Mouse (Mus musculus): ENCODE results near the gene Gm44965.

The Gm44965 gene

DNA sequence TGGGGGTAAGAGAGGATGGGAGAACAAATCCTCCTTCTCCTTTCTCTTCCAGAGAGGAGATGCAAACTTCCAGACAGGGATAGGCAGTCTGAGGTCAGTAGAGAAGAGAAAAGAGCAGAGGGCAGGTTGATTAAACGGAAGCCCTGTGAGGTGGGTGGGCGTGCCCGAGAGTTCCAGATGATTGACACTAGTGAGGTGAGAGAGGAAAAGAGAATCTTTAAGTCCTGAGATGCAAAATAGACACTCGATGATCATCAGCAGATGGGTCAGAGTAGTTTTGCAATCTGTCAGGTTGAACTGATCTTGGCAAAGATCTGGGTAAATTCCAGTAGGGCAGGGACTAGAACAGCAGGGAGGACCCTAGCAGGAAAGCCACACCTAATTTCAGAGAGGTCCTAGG is 71.0 kb downstream of the Gm44965 start:
- in situ Hi-C loops (cut with MboI; ENCODE audit: low sequenced_read_pairs): no loop called here

DNA sequence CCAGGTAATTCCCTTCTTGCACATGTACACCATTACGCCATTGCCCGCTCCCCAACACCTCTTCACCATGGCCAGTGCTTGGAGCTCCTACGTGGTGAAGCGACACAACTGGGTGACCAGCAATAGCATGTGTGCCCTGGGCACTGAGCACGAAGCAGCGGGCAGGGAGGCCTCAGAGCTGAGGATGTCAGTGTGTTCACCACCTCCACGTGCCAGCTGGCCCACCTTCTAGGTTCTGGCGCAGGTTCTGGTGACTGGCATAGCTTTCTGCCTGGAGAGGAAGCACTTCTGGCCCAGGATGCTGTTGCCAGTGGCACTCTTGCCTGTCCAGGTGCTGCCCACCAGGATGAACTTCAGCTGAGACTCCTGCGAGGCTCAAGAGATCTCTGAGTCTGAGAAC is 71.7 kb downstream of the Gm44965 start:
- in situ Hi-C loops (cut with MboI; ENCODE audit: low sequenced_read_pairs): no loop called here

DNA sequence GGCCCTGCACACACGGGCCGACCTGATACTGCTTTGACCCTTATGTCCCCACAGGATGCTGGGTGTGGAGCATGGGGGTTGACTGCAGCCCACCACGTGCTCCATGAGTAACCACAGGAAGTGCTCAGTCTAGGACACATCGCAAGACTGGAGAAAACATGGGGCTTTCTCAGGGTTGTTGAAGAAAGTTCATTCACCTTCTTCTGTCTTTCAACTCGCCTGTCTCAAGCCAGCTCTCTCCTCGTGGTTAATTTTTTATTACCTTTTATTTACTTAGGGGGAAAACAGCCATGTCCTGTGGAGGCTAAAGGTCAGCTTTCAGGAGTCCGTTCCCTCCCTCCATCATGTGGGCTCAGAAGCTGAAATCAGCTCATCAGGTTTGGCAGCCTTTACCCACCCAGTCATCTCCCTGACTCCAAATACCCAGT is 72.4 kb downstream of the Gm44965 start:
- in situ Hi-C loops (cut with MboI; ENCODE audit: low sequenced_read_pairs): no loop called here

DNA sequence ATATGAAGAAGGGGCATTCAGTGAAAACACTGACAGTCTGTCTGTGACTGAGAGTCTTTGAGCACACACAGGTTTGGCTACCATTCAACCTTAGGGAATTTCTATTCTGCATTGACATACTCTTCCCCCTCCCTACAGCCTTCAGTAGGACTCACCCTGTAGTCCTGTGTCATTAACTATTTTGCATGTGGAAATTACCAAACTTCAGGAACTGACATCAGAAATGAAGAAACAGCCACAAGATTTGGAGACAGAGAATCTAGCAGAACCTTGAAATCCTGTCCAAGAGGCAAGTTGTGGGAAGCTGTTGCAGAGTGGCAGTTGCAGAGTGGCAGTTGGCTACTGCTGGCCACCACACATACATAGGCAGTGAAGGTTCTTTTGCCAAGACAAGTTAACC is 74.3 kb downstream of the Gm44965 start:
- in situ Hi-C loops (cut with MboI; ENCODE audit: low sequenced_read_pairs): no loop called here
